Mouse (Mus musculus): ENCODE results near the gene Zmynd8. TPM values are rescaled to one million over a fixed set of nuclear protein-coding genes. Genes with fewer than 3 reads are reported as not detected.

Gene Zmynd8
- 100 to 1,000 TPM; 138 to 143 TPM for total RNA-seq (2021)
- long read RNA-seq, experiment 1, partial matches to known transcripts, result 19 of 32 reads
- long read RNA-seq, experiment 1, other reads (novel, unspliced or antisense), result 13 of 32 reads
- long read RNA-seq, experiment 2, partial matches to known transcripts, result 11 of 30 reads
- long read RNA-seq, experiment 2, other reads (novel, unspliced or antisense), result 19 of 30 reads

- DNase-seq (ENCODE audit: low spot score in 2 of 2), result no peak
Measured at GRCm38 (mm10) chr2:165898202-165899194, at the start of gene Zmynd8. Zmynd8 (minus strand) TSS chr2:165899016.

GRCm38 (mm10) chr2:165948007-165948406, 49.2 kb upstream of the Zmynd8 start:
- DNase-seq (ENCODE audit: low spot score in 2 of 2), result no peak

- DNase-seq (ENCODE audit: low spot score in 2 of 2), result no peak
Measured at GRCm38 (mm10) chr2:165946046-165946564, 47.3 kb upstream of the Zmynd8 start.

GRCm38 (mm10) chr2:165944576-165945351, 45.9 kb upstream of the Zmynd8 start:
- DNase-seq (ENCODE audit: low spot score in 2 of 2), result no peak

- no peak for DNase-seq (ENCODE audit: low spot score in 2 of 2)
Measured at GRCm38 (mm10) chr2:165943113-165943512, 44.3 kb upstream of the Zmynd8 start.

- DNase-seq (ENCODE audit: low spot score in 2 of 2), result no peak
Measured at GRCm38 (mm10) chr2:165936106-165936505, 37.3 kb upstream of the Zmynd8 start.

- no peak for DNase-seq (ENCODE audit: low spot score in 2 of 2)
Measured at GRCm38 (mm10) chr2:165927705-165928104, 28.9 kb upstream of the Zmynd8 start.

GRCm38 (mm10) chr2:165926191-165926590, 27.4 kb upstream of the Zmynd8 start:
- no peak for DNase-seq (ENCODE audit: low spot score in 2 of 2)

GRCm38 (mm10) chr2:165925144-165925543, 26.3 kb upstream of the Zmynd8 start:
- no peak for DNase-seq (ENCODE audit: low spot score in 2 of 2)

- DNase-seq (ENCODE audit: low spot score in 2 of 2), result no peak
Measured at GRCm38 (mm10) chr2:165924695-165925094, 25.9 kb upstream of the Zmynd8 start.

- no peak for DNase-seq (ENCODE audit: low spot score in 2 of 2)
Measured at GRCm38 (mm10) chr2:165923715-165924114, 24.9 kb upstream of the Zmynd8 start.

- no peak for DNase-seq (ENCODE audit: low spot score in 2 of 2)
Measured at GRCm38 (mm10) chr2:165922994-165923393, 24.2 kb upstream of the Zmynd8 start.

GRCm38 (mm10) chr2:165922047-165922728, 23.4 kb upstream of the Zmynd8 start:
- DNase-seq (ENCODE audit: low spot score in 2 of 2), result no peak

GRCm38 (mm10) chr2:165914298-165914697, 15.5 kb upstream of the Zmynd8 start:
- DNase-seq (ENCODE audit: low spot score in 2 of 2), result peak; percentile 94 to 95

GRCm38 (mm10) chr2:165913073-165913472, 14.3 kb upstream of the Zmynd8 start:
- DNase-seq (ENCODE audit: low spot score in 2 of 2), result no peak

GRCm38 (mm10) chr2:165909731-165910130, 10.9 kb upstream of the Zmynd8 start:
- no peak for DNase-seq (ENCODE audit: low spot score in 2 of 2)

GRCm38 (mm10) chr2:165907199-165907598, 8.4 kb upstream of the Zmynd8 start:
- DNase-seq (ENCODE audit: low spot score in 2 of 2), result no peak

GRCm38 (mm10) chr2:165906332-165906945, 7.6 kb upstream of the Zmynd8 start:
- DNase-seq (ENCODE audit: low spot score in 2 of 2), result no peak

- DNase-seq (ENCODE audit: low spot score in 2 of 2), result no peak
Measured at GRCm38 (mm10) chr2:165901127-165901384, 2.2 kb upstream of the Zmynd8 start.

GRCm38 (mm10) chr2:165900351-165901126, 1.7 kb upstream of the Zmynd8 start:
- no peak for DNase-seq (ENCODE audit: low spot score in 2 of 2)
